Mouse (Mus musculus): ENCODE measurements around the gene Ccdc152. TPM values are rescaled to one million over a fixed set of nuclear protein-coding genes. Genes with fewer than 3 reads are reported as not detected.

Ccdc152 gene
- polyA plus RNA-seq (2012; rRNA removed) = 0.05 TPM in 1 of 2 replicates, not detected in the other

DNA sequence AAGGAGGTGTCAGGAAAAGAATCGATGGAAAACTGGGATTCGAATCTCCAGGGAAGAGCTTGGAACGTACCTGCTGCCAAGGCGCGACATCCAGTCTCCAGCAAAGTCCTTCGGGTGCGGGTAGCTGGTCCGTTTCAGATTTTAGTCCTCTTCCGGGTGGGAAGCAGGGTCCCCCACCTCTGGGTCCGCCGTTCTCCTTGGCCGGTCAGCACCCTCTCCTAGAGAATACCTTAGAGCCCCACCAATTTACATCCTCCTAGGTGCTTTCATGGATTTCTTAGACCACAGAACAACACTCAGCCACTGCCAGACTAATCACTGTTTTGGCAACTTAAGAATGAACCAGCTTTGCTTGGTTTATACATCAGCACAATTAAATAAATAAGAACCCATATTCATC lies at the start of gene Ccdc152:
Gene Ccdc152 (minus strand): TSS at position 101 of the 400 bp plus-strand sequence.

GRCm38 (mm10) chr15:3268247-3268646 lies 35.1 kb downstream of the Ccdc152 start, which contains the start of gene Selenop:
TSS of gene Selenop (plus strand) at chr15:3268547.

Other genes starting within 250 kb of the Ccdc152 start
- 68.6 and 79.4 TPM in 2 replicates for gene Selenop, start 35.0 kb downstream of the Ccdc152 start, polyA plus RNA-seq (2012; rRNA removed)

All from stomach, adult 2 months (tissue).